Mouse (Mus musculus) heart, adult 2 months (tissue): ENCODE measurements around the gene Fau. TPM values are rescaled to one million over a fixed set of nuclear protein-coding genes. Genes with fewer than 3 reads are reported as not detected.
A peak's percentile ranks its signal among the peaks of the same experiment; 100 is the strongest.

Experiments used
- DNase-seq, 2 experiments: peaks; one replicate each; pipeline ENCODE4 v3.0.0; 2021
- H3K27ac ChIP-seq: fragments of 200-600 bp; 2 replicates; pipeline ENCODE4 v1.8.1; 2022
- H3K27me3 ChIP-seq: fragments of 200-500 bp; 2 replicates; pipeline ENCODE4 v1.6.1; 2012; ENCODE audit warnings: mild to moderate bottlenecking, low read length, inconsistent platforms, mixed read lengths; ENCODE audit not compliant: control insufficient read depth, insufficient read depth
- H3K36me3 ChIP-seq: fragments of 200-500 bp; 2 replicates; pipeline ENCODE4 v1.6.1; 2012; ENCODE audit warnings: low read length, inconsistent platforms; ENCODE audit not compliant: control insufficient read depth, insufficient read depth
- H3K4me1 ChIP-seq: fragments of 200-500 bp; 2 replicates; pipeline ENCODE4 v1.6.1; 2011; ENCODE audit warnings: low read length; ENCODE audit not compliant: control insufficient read depth, insufficient read depth
- H3K4me3 ChIP-seq: fragments of 200-600 bp; 2 replicates; pipeline ENCODE4 v1.8.1; 2022
- H3K79me2 ChIP-seq: fragments of 200-500 bp; replicated peaks from 2 replicates; pipeline ENCODE4 v1.6.1; 2012; ENCODE audit warnings: mild to moderate bottlenecking, inconsistent platforms, low read length, moderate library complexity, mixed read lengths; ENCODE audit not compliant: control insufficient read depth, insufficient read depth
- H3K9ac ChIP-seq: fragments of 200-500 bp; 2 replicates; pipeline ENCODE4 v1.6.1; 2012; ENCODE audit warnings: low read depth, mild to moderate bottlenecking, control low read depth, inconsistent platforms, low read length, mixed read lengths
- CTCF ChIP-seq: fragments of 200-600 bp; IDR thresholded peaks from 2 replicates; pipeline ENCODE4 v1.8.1; 2022; ENCODE audit warnings: antibody characterized with exemption, mild to moderate bottlenecking, moderate library complexity
- EP300 ChIP-seq: fragments of 200-500 bp; IDR thresholded peaks from 2 replicates; pipeline ENCODE4 v1.6.1; 2011; ENCODE audit warnings: low read depth, low read length, control low read depth; ENCODE audit not compliant: insufficient read depth
- POLR2A ChIP-seq: fragments of 200-500 bp; IDR thresholded peaks from 2 replicates; pipeline ENCODE4 v1.6.1; 2011; ENCODE audit warnings: mild to moderate bottlenecking, low read depth, low read length, control low read depth; ENCODE audit not compliant: insufficient read depth
- WGBS: fragments of 180-500 bp; shearing (Covaris S2); methylation state at CpG from one replicate; pipeline ENCODE4 v1.1.7; 2018; 5-methylcytosine and 5-hydroxymethylcytosine counted together
- intact Hi-C: fragments of 180-260 bp; cut with DNase I; formaldehyde crosslinking; loops from one replicate; pipeline ENCODE4 v1.15.1; 2025
- polyA plus RNA-seq: library from polyadenylated mRNA; depleted of rRNA; stranded (reverse); fragments of >200 nt; gene quantifications from 2 replicates; pipeline ENCODE4 v1.2.3, GENCODE M21; 2012
- total RNA-seq, 2 experiments: library from RNA; stranded (reverse); gene quantifications; 2 replicates each; pipeline ENCODE4 v1.2.3; 2021

Gene Fau
- total and polyA plus RNA-seq, 3 experiments = 386 to 636 (median 550) TPM

DNA sequence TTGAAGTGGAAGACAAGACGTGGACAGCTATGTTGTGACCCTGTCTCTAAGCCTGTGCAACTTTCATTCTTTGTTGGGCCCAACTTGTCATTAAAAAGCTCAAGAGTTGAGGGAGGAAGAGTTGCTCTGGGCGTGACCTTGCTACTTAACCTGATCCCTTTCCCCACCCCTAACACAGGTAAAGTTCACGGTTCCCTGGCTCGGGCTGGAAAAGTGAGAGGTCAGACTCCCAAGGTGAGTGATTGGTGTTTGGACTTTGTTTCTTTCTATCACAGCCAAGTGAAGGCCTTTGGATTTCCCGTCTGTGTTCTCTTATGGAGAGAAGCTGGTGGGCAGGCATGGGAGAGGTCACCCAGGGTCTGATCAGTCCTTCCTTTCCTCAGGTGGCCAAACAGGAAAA is 1.3 kb downstream of the Fau start:
- H3K36me3 ChIP-seq = peaks cover 4% of the 10 kb centered on the region
- DNase-seq = no peak
- WGBS = 85% methylated on average over 5 of the region's 5 CpGs
- H3K4me1 ChIP-seq = peaks cover 8% of the 10 kb centered on the region
- peak overlapping the region; percentile 98; the same call in 1 of the 2 replicates for H3K4me3 ChIP-seq
- H3K27ac ChIP-seq = no peak overlapping the region
- no peaks in the 10 kb centered on the region for H3K79me2 ChIP-seq
- no peaks in the 10 kb centered on the region for H3K27me3 ChIP-seq
- TF ChIP-seq CTCF (no peak), EP300 (no peak), POLR2A (no peak)
- no peak overlapping the region for H3K9ac ChIP-seq
- intact Hi-C loops = loop anchor here (1.0 kb wide), 1 partner anchor 25 kb away; the partner anchor contains the start of genes Cdca5 and Zfpl1

DNA sequence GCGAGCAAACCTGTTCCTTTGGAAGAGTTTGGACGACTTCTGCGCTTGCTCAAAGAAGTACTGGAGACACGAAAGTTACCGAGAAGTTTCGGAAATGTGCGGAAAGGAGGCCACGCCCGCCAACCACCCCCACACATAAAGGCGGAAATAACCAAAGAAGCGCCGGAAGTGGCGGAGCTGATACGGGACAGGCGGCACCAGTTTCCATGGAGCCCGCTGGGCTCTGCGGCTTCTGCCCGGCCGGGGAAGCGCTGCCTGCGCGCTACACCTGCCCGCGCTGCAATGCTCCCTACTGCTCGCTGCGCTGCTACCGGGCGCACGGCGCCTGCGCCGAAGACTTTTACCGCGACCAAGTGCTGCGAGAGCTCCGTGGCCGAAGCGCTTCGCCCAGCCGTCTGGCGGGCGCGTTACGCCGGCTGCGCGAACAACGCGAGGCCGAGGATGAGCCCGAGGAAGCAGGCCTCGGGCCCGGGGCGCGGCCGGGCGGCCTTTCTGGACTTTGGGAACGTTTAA is 3.4 kb downstream of the Fau start, which contains the start of gene Znhit2:
Znhit2 (plus strand) TSS at position 172 of the 513 bp plus-strand sequence.
- DNase-seq = peak; percentile 94 to 96
- H3K27ac ChIP-seq = peak within 1 kb of the TSS; percentile 87
- no peaks in the 10 kb centered on the region for H3K79me2 ChIP-seq
- WGBS = under 1% methylated on average over 58 of the region's 58 CpGs
- no peaks in the 10 kb centered on the region for H3K27me3 ChIP-seq
- peak within 1 kb of the TSS; percentile 78 for H3K9ac ChIP-seq
- peaks cover 8% of the 10 kb centered on the region for H3K4me1 ChIP-seq
- peak within 1 kb of the TSS; percentile 83 for H3K4me3 ChIP-seq
- peaks cover 4% of the 10 kb centered on the region for H3K36me3 ChIP-seq
- TF ChIP-seq CTCF (peak; percentile 44), EP300 (0 out of 2 replicates have a peak, but pooled peaks have one; percentile 34), POLR2A (peak; percentile 78)
- intact Hi-C loops = loop anchor here (1.0 kb wide), 1 partner anchor 16 kb away; the partner anchor contains the start of gene Vps51

DNA sequence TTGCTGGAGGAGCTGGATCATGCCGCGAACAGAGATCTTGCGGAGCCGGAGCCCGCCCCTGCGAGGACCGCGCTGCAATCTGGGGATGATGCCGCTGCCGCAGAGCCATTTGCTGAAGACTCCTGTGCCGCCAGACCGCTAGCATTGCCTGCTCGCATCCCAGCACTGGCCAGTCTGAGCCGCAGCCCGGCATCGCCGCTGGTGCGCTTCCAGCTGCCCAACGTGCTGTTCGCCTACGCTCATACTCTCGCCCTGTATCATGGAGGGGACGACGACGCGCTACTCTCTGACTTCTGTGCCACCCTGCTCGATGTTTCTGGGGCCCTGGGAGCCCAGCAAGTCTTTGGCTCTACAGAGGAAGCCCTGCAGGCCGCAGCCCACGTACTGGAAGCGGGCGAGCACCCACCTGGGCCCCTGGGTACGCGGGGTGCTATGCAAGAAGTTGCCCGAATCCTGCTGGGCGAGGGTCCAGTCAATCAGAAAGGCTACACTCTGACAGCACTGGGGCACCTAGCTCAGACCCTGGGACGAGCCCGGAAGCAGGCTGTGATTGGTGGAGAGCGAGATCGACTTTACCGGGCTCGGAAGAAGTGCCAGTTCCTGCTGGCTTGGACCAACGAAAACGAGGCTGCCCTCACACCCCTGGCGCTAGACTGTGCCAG is 4.1 kb downstream of the Fau start:
- WGBS = under 1% methylated on average over 44 of the region's 44 CpGs
- H3K4me3 ChIP-seq = peak overlapping the region; percentile 83
- no peaks in the 10 kb centered on the region for H3K27me3 ChIP-seq
- peaks cover 8% of the 10 kb centered on the region for H3K4me1 ChIP-seq
- no peak for TF ChIP-seq CTCF
- no peak for TF ChIP-seq POLR2A
- TF ChIP-seq EP300 = no peak
- peak overlapping the region; percentile 78 for H3K9ac ChIP-seq
- H3K79me2 ChIP-seq = no peaks in the 10 kb centered on the region
- DNase-seq = peak; percentile 42 to 54
- intact Hi-C loops = loop anchor here (1.0 kb wide), 1 partner anchor 16 kb away; the partner anchor contains the start of gene Vps51
- peaks cover 4% of the 10 kb centered on the region for H3K36me3 ChIP-seq
- H3K27ac ChIP-seq = peak overlapping the region; percentile 87

DNA sequence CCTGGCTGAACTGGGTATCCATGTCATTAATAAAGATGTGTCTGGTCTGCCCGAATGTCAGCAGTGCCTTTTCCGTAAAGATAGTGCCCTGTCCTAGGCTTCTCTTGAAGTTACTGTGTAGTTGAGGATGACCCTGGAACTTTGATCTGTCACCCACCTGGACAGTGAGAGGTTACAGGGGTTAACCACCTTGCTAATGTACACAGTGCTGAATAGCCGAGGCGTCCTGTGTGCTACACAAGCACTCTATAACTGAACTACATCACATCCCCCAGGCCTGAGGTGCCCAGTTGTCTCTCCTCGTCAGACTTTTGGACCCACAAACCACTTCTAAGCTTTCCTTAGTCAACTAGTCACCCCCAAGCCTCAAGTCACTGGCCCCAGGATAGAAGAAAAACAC is 4.8 kb downstream of the Fau start:
- Histone ChIP-seq H3K9ac (peak overlapping the region; percentile 78; the same call in 1 of the 2 replicates), H3K79me2 (no peaks in the 10 kb centered on the region), H3K36me3 (peaks cover 4% of the 10 kb centered on the region; the same call in 1 of the 2 replicates), H3K4me3 (peak overlapping the region; percentile 83), H3K27me3 (no peaks in the 10 kb centered on the region), H3K4me1 (peaks cover 8% of the 10 kb centered on the region; the same call in 1 of the 2 replicates), H3K27ac (no peak overlapping the region; the same call in 1 of the 2 replicates)
- intact Hi-C loops = no loop called here
- no peak for TF ChIP-seq CTCF
- TF ChIP-seq EP300 = no peak
- TF ChIP-seq POLR2A = no peak
- 54% methylated on average over 5 of the region's 5 CpGs for WGBS
- DNase-seq = no peak

DNA sequence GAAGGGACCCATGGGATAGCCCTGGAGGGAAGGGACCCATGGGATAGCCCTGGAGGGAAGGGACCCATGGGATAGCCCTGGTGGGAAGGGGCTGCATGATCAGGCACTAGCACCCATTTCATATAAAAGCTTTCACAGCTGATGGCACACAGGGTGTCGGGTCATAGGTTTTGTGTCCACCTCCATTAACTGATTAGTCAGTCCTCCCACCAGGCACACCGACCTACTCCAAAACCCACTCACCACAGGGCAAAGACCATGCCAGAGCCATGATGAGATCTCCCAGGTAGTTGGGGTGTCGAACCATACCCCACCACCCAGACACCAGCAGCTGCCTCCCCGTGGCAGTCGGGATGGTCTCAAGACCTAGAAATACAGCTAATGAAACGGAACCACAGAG is 5.4 kb downstream of the Fau start:
- H3K27me3 ChIP-seq = no peaks in the 10 kb centered on the region
- no peak overlapping the region for H3K4me3 ChIP-seq
- no peak overlapping the region for H3K9ac ChIP-seq
- TF ChIP-seq EP300 (no peak), CTCF (no peak), POLR2A (no peak)
- WGBS = 91% methylated on average over 6 of the region's 6 CpGs
- no peak overlapping the region for H3K27ac ChIP-seq
- peaks cover 4% of the 10 kb centered on the region; the same call in 1 of the 2 replicates for H3K36me3 ChIP-seq
- H3K79me2 ChIP-seq = no peaks in the 10 kb centered on the region
- peaks cover 8% of the 10 kb centered on the region; the same call in 1 of the 2 replicates for H3K4me1 ChIP-seq
- intact Hi-C loops = no loop called here
- peak in 1 of 2 experiments; percentile 12 for DNase-seq

DNA sequence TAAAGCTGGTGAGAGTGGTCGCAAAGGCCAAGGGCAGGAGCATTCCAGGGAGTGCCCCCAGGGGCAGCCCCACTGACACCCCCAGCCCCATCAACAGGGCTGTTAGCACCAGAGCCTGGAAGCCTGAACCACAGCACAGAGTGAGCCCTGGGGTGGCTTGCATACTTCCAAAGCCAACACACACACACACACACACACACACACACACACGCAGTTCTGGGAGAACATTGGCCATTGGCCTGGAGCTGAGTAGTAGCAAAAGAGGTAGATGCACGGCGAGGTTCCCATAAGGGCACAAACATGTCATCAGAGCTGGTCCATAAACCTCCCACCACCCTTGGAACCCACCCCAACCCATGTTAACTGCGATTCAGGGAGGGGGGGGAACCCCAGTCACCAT is 8.9 kb downstream of the Fau start:
- Histone ChIP-seq H3K27ac (no peak overlapping the region), H3K79me2 (no peaks in the 10 kb centered on the region), H3K36me3 (no peaks in the 10 kb centered on the region), H3K4me1 (peaks cover 5% of the 10 kb centered on the region; the same call in 1 of the 2 replicates), H3K4me3 (no peak overlapping the region), H3K27me3 (no peaks in the 10 kb centered on the region), H3K9ac (no peak overlapping the region)
- TF ChIP-seq POLR2A (no peak), EP300 (no peak), CTCF (no peak)
- intact Hi-C loops = no loop called here
- DNase-seq = no peak
- 25% methylated on average over 5 of the region's 5 CpGs for whole genome bisulfite sequencing
